Mouse (Mus musculus) stomach, postnatal 0 days (tissue): ENCODE measurements at regions not wholly inside any gene's neighbourhood (a gene's known extent, or its start where the extent isn't known, plus 50 kb on each side); places are given as distances from the start of the nearest gene placed in this dataset.

Experiments used
- CTCF ChIP-seq: IDR thresholded peaks from 2 replicates; pipeline ENCODE4 v1.5.1; 2016; ENCODE audit warnings: antibody characterized with exemption, low read depth, mild to moderate bottlenecking, moderate library complexity
- EP300 ChIP-seq: optimal IDR thresholded peaks from 2 replicates; pipeline ENCODE3; 2016; ENCODE audit warnings: antibody characterized with exemption

DNA sequence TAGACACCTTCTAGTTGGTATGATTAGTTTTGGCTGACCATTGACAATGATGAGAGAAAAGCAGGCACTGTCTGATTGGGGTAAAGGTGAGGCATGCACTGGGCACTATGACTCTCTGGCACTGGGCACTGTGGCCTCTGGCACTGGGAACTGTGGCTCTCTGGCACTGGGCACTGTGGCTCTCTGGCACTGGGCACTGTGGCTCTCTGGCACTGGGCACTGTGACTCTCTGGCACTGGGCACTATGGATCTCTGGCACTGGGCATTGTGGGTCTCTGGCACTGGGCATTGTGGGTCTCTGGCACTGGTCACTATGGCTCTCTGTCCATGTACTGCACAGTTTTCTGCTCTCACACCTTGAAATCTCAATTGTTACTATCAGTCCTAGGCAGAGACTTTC lies 101.0 kb upstream of the Hao2 start:
- TF ChIP-seq CTCF (no peak), EP300 (no peak)
